Mouse (Mus musculus) limb, embryonic 11.5 days (tissue): Measurements from ENCODE around the gene Smad6. TPM values are rescaled to one million over a fixed set of nuclear protein-coding genes. Genes with fewer than 3 reads are reported as not detected.

Source experiments
- ATAC-seq: fragments of 200-750 bp; cut with Nextera tagmentation; 2 replicates; pipeline ENCODE4 v1.8.0; 2017; ENCODE audit warnings: low read depth; ENCODE audit not compliant: insufficient number of reproducible peaks, low FRiP score, low TSS enrichment
- DNase-seq: peaks from one replicate; pipeline ENCODE4 v3.0.0-alpha.2; 2015; ENCODE audit warnings: low spot score
- H3K27ac ChIP-seq: fragments of 300-500 bp; sonication (generic); replicated peaks from 2 replicates; pipeline ENCODE4 v1.5.1; 2014; ENCODE audit warnings: low read depth, mild to moderate bottlenecking, low read length
- H3K27me3 ChIP-seq: fragments of 300-500 bp; sonication (generic); 2 replicates; pipeline ENCODE4 v1.6.1; 2014; ENCODE audit warnings: mild to moderate bottlenecking, low read length, mixed read lengths; ENCODE audit not compliant: control insufficient read depth, insufficient read depth
- H3K36me3 ChIP-seq: fragments of 300-500 bp; sonication (generic); 2 replicates; pipeline ENCODE4 v1.6.1; 2014; ENCODE audit warnings: mild to moderate bottlenecking, low read length, moderate library complexity, mixed read lengths; ENCODE audit not compliant: control insufficient read depth, insufficient read depth
- H3K4me1 ChIP-seq: fragments of 300-500 bp; sonication (generic); 2 replicates; pipeline ENCODE4 v1.6.1; 2014; ENCODE audit warnings: low read length, mixed read lengths; ENCODE audit not compliant: control insufficient read depth, insufficient read depth
- H3K4me2 ChIP-seq: fragments of 300-500 bp; sonication (generic); 2 replicates; pipeline ENCODE4 v1.6.1; 2014; ENCODE audit warnings: low read depth, mild to moderate bottlenecking, moderate library complexity; ENCODE audit not compliant: severe bottlenecking
- H3K4me3 ChIP-seq: fragments of 300-500 bp; sonication (generic); 2 replicates; pipeline ENCODE4 v1.5.1; 2014; ENCODE audit warnings: low read depth, low read length
- H3K9ac ChIP-seq: fragments of 300-500 bp; sonication (generic); 2 replicates; pipeline ENCODE4 v1.6.1; 2014; ENCODE audit warnings: mild to moderate bottlenecking, low read length
- H3K9me3 ChIP-seq: fragments of 300-500 bp; sonication (generic); 2 replicates; pipeline ENCODE4 v1.6.1; 2016; ENCODE audit warnings: low read length; ENCODE audit not compliant: control insufficient read depth
- WGBS: fragments of 180-500 bp; shearing (Covaris S2); extraction: QIAGEN DNeasy Blood & Tissue Kit; methylation state at CpG from one replicate; pipeline ENCODE4 v1.1.7; 2014; 5-methylcytosine and 5-hydroxymethylcytosine counted together
- polyA plus RNA-seq: library from polyadenylated mRNA; unstranded; fragments of >200 nt; fragmentation: Nextera tagmentation; extraction: Ambion mirVana; gene quantifications from 2 replicates; pipeline ENCODE4 v1.2.1, GENCODE M21; 2014

The Smad6 gene
- polyA plus RNA-seq, 1 experiment from 2014 or later = 12.3 TPM

DNA sequence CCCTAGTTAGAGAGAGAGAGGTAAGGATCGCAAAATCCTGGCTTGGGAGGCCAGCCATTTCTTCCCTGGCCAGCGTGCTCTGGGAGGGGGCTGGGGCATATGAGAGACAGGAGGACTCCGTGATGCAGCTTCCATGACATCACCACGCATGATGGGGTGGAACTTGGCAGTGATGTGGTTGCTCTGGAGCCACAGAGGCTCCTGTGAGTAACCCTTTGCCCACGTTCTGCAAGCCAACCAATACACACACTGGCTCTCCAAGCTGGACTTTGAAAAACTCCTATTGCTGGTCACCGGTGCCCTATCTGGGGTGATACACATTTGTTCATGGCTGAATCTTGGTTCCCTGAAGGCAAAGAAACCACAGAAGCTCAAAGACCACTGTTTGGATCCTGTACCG lies 20.8 kb downstream of the Smad6 start:
- no peak overlapping the region for H3K4me3 ChIP-seq
- peaks cover 9% of the 10 kb centered on the region for H3K36me3 ChIP-seq
- WGBS = 87% methylated on average over 7 of the region's 7 CpGs
- H3K27me3 ChIP-seq = no peaks in the 10 kb centered on the region
- H3K9me3 ChIP-seq = no peaks in the 10 kb centered on the region
- H3K27ac ChIP-seq = no peak overlapping the region
- ATAC-seq = no peak
- no peak overlapping the region for H3K9ac ChIP-seq
- H3K4me1 ChIP-seq = peaks cover 16% of the 10 kb centered on the region; the same call in 1 of the 2 replicates
- no peak for DNase-seq
- no peak overlapping the region for H3K4me2 ChIP-seq

DNA sequence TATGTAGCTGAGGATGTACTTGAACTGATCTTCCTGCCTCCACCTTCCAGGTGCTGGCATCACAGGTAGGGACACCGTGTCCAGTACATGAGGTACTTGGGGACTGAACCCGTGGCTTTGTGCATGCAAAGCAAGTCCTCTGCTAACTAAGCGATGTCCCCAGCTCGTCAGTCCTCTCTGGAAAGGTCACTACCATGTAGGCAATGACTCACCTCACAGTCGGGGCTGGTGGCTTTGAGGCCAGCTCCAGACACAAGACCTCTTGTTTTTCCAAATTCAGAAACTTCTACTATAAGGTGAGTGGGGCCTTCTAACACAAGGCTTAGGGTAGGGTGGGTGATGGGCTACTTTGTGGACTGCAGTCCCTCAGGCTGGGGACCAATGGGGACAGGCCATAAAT lies 21.8 kb downstream of the Smad6 start:
- no peak overlapping the region for H3K4me2 ChIP-seq
- WGBS = 83% methylated on average over 5 of the region's 5 CpGs
- H3K36me3 ChIP-seq = peaks cover 9% of the 10 kb centered on the region; the same call in 1 of the 2 replicates
- no peak overlapping the region for H3K27ac ChIP-seq
- no peak overlapping the region for H3K4me3 ChIP-seq
- peaks cover 16% of the 10 kb centered on the region; the same call in 1 of the 2 replicates for H3K4me1 ChIP-seq
- DNase-seq (no peak), ATAC-seq (no peak)
- no peaks in the 10 kb centered on the region for H3K9me3 ChIP-seq
- no peaks in the 10 kb centered on the region for H3K27me3 ChIP-seq
- no peak overlapping the region for H3K9ac ChIP-seq

DNA sequence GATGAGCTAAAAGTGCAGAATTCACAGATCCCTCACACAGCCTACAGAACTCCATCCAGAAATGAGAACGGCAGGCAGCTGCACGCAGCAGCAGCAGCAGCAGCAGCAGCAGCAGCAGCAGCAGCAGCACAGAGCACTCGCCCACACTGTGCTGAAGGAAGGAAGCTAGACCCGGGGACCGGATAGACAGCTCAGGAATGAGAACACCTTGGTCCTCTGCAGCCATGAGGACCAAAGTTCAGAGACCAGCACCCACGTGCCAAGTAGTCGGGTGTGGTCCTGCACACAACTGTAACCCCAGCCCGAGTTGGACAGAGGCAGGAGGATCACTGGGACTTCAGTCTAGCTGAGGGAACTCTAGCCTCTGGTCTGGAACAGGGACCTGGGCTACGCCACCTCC lies 22.7 kb downstream of the Smad6 start:
- H3K27ac ChIP-seq = no peak overlapping the region
- 91% methylated on average over 9 of the region's 9 CpGs for WGBS
- H3K36me3 ChIP-seq = peaks cover 9% of the 10 kb centered on the region; the same call in 1 of the 2 replicates

DNA sequence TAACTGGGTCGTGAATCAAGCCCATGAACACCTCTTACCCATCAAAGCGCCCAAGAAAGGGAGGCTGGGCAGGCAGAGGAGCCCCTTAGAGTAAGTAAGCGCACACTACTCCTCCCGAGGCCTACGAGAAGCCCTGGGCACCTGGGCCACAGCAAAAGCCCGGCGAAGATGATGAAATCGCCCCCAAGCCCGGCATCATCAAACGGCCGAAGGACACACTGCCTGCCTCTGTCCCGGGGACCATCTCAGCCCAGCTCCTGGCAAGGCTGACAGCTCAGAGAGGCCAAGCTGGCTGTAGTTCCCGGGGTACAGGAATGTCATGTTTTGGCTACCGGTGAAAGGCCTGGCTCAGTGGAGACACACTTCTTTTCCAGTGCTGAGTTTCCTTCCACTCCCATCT lies 23.8 kb downstream of the Smad6 start:
- no peak for DNase-seq
- Histone ChIP-seq H3K27me3 (no peaks in the 10 kb centered on the region), H3K4me2 (no peak overlapping the region), H3K4me3 (no peak overlapping the region), H3K27ac (no peak overlapping the region), H3K9ac (0 out of 2 replicates have a peak overlapping the region, but pooled peaks have one; percentile 14), H3K9me3 (no peaks in the 10 kb centered on the region), H3K36me3 (peaks cover 9% of the 10 kb centered on the region; the same call in 1 of the 2 replicates), H3K4me1 (peaks cover 19% of the 10 kb centered on the region; the same call in 1 of the 2 replicates)
- no peak for ATAC-seq
- WGBS = 77% methylated on average over 14 of the region's 14 CpGs

More for the DNA sequence above, 22.7 kb downstream of the Smad6 start:
- DNase-seq = no peak
- no peaks in the 10 kb centered on the region for H3K9me3 ChIP-seq
- no peak overlapping the region for H3K4me3 ChIP-seq
- peaks cover 16% of the 10 kb centered on the region; the same call in 1 of the 2 replicates for H3K4me1 ChIP-seq
- ATAC-seq = no peak
- H3K4me2 ChIP-seq = no peak overlapping the region
- H3K9ac ChIP-seq = no peak overlapping the region
- no peaks in the 10 kb centered on the region for H3K27me3 ChIP-seq

DNA sequence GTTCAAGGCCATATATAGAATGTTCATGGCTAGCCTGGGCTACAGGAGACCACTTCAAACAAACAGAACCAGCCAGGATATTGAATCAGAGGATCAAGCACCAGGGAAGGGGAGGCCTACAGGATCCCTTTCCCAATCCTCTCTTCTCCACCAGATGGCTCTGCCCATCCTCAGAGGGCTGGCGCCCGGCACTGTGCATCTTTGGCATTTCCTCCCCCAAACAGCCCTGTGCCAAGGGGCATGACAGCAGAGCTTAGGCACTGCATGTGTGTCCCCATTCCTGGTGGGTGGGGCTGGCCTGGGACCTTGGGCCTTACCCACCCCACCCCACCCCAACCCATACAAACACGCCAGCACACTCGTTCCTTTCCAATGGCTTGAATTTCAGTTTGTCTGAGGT lies 24.4 kb downstream of the Smad6 start:
- Histone ChIP-seq H3K9me3 (no peaks in the 10 kb centered on the region), H3K4me1 (peaks cover 24% of the 10 kb centered on the region; the same call in 1 of the 2 replicates), H3K4me2 (no peak overlapping the region), H3K27me3 (no peaks in the 10 kb centered on the region), H3K4me3 (no peak overlapping the region), H3K36me3 (peaks cover 10% of the 10 kb centered on the region; the same call in 1 of the 2 replicates), H3K27ac (no peak overlapping the region), H3K9ac (no peak overlapping the region)
- no peak for ATAC-seq
- no peak for DNase-seq
- WGBS = 81% methylated on average over 4 of the region's 4 CpGs

DNA sequence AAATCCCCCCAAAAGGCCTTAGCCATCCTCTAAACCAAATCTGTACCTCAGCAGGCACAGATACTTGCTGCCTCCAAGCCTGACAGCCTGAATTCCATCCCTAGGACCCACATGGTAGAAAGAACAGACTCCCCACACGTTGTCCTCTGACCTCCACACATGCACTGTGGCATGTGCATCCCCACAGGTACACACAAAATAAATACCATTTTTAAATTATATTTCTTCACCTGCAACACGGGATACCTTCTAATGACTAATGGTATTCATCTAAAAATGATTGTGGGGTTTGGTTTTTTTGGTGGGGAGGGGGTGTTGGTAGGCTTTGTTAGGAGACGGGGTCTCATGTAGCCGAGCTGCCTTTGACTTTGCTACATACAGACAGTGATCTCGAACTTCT lies 28.6 kb downstream of the Smad6 start:
- DNase-seq (no peak), ATAC-seq (no peak)
- Histone ChIP-seq H3K4me1 (peaks cover 23% of the 10 kb centered on the region), H3K9me3 (no peaks in the 10 kb centered on the region), H3K27me3 (no peaks in the 10 kb centered on the region), H3K36me3 (peaks cover 2% of the 10 kb centered on the region; the same call in 1 of the 2 replicates), H3K9ac (no peak overlapping the region), H3K4me3 (no peak overlapping the region), H3K4me2 (no peak overlapping the region), H3K27ac (no peak overlapping the region; the same call in 1 of the 2 replicates)
- WGBS = 88% methylated on average over 5 of the region's 5 CpGs

DNA sequence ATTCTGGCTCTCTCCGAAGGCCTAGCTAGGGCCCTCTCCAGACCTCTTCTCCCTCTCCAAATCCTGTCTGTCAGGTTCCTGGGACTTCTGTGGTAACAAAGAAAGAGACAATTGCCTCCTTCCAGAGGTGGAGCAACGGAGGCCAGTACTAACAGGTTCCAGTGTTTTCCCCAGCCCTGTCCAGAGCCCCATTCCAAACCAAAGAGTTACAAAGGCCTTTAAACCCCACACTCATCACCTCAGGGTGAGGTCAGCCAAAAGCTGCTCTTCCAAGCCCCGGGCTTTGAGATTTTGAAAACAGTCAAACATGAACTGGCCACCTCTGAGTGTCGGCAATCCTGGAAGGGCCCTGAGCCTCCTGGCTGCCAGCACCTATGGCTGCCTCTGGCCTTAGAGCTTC lies 29.1 kb downstream of the Smad6 start:
- DNase-seq (no peak), ATAC-seq (no peak)
- Histone ChIP-seq H3K4me2 (no peak overlapping the region), H3K9ac (no peak overlapping the region), H3K4me3 (no peak overlapping the region), H3K4me1 (peaks cover 21% of the 10 kb centered on the region), H3K27me3 (no peaks in the 10 kb centered on the region), H3K27ac (peak overlapping the region; percentile 52; the same call in 1 of the 2 replicates), H3K36me3 (peaks cover 2% of the 10 kb centered on the region; the same call in 1 of the 2 replicates), H3K9me3 (no peaks in the 10 kb centered on the region)
- WGBS = 84% methylated on average over 4 of the region's 4 CpGs

DNA sequence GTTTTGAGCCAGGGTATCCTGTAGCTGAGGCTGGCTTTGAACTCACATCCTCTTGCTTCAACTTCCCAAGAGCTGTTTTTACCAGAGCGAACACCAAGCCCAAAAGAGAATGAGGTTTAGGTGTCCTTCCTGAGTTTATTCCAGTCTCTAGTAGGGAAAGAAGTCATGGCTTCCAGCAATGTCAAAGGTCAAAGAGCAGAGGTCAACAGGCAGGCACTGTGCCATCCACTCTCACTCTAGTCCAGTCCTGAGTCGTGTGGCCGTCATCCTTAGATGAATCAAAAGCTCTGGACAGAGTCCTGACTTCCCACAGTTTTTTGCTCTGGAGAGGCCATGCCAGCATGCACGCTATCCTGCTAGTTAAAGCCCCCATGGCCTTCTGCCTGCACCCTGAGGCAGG lies 30.7 kb downstream of the Smad6 start:
- Histone ChIP-seq H3K9me3 (no peaks in the 10 kb centered on the region), H3K9ac (no peak overlapping the region), H3K27me3 (no peaks in the 10 kb centered on the region), H3K27ac (no peak overlapping the region), H3K4me2 (no peak overlapping the region), H3K4me1 (peaks cover 21% of the 10 kb centered on the region), H3K36me3 (peaks cover 2% of the 10 kb centered on the region; the same call in 1 of the 2 replicates), H3K4me3 (no peak overlapping the region)
- WGBS = 62% methylated on average over 4 of the region's 4 CpGs
- no peak for DNase-seq
- ATAC-seq = no peak

DNA sequence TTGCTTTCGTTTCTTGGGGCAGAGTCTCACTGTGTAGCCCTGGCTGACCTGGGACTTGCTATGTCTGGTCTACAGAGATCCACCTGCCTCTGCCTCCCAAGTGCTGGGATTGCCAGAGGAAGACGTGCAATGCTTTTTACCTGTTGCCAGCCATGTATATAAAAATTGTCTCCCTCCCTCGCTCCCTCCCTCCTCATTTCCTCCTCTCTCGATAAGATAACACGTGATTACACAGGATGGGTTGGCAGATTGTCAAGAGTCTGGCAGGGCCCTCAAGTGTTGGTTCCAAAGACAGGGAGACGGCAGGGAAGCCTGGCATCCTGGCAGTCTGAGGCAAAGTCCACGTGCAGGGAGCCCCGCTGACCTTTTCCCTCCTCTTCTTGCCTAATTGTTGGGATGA lies 32.2 kb downstream of the Smad6 start:
- ATAC-seq (no peak), DNase-seq (no peak)
- Histone ChIP-seq H3K4me2 (no peak overlapping the region), H3K27me3 (no peaks in the 10 kb centered on the region), H3K9me3 (no peaks in the 10 kb centered on the region), H3K36me3 (peaks cover 2% of the 10 kb centered on the region; the same call in 1 of the 2 replicates), H3K9ac (no peak overlapping the region), H3K4me3 (no peak overlapping the region), H3K27ac (no peak overlapping the region), H3K4me1 (peaks cover 29% of the 10 kb centered on the region)
- 89% methylated on average over 8 of the region's 8 CpGs for WGBS
